Mouse (Mus musculus) forebrain, embryonic 11.5 days (tissue): Measurements from ENCODE around the gene Ceacam2. TPM values are rescaled to one million over a fixed set of nuclear protein-coding genes. Genes with fewer than 3 reads are reported as not detected.
"Not testable (repeated sequence)": the region's sequence is repeated elsewhere in the genome, so short reads cannot be mapped to it uniquely, and the experiment has no call there.

Experiments used
- ATAC-seq: fragments of 200-750 bp; cut with Nextera tagmentation; replicated peaks from 2 replicates; pipeline ENCODE4 v1.8.0; 2017; ENCODE audit warnings: moderate TSS enrichment; ENCODE audit not compliant: low FRiP score
- DNase-seq: peaks from one replicate; pipeline ENCODE4 v3.0.0-alpha.2; 2017; ENCODE audit warnings: low spot score
- H3K27ac ChIP-seq: fragments of 300-500 bp; sonication (generic); 2 replicates; pipeline ENCODE4 v1.5.1; 2014; ENCODE audit warnings: low read depth, low read length
- H3K27me3 ChIP-seq: fragments of 300-500 bp; sonication (generic); 2 replicates; pipeline ENCODE4 v1.6.1; 2014; ENCODE audit warnings: mild to moderate bottlenecking, low read length, mixed read lengths; ENCODE audit not compliant: control insufficient read depth, insufficient read depth
- H3K36me3 ChIP-seq: fragments of 300-500 bp; sonication (generic); 2 replicates; pipeline ENCODE4 v1.6.1; 2014; ENCODE audit warnings: mild to moderate bottlenecking, low read length, moderate library complexity, mixed read lengths; ENCODE audit not compliant: control insufficient read depth, insufficient read depth
- H3K4me1 ChIP-seq: fragments of 300-500 bp; sonication (generic); replicated peaks from 2 replicates; pipeline ENCODE4 v1.6.1; 2014; ENCODE audit warnings: low read length, mixed read lengths; ENCODE audit not compliant: control insufficient read depth, insufficient read depth
- H3K4me2 ChIP-seq: fragments of 300-500 bp; sonication (generic); 2 replicates; pipeline ENCODE4 v1.6.1; 2014; ENCODE audit warnings: low read depth, mild to moderate bottlenecking, low read length, moderate library complexity, mixed read lengths; ENCODE audit not compliant: severe bottlenecking
- H3K4me3 ChIP-seq: fragments of 300-500 bp; sonication (generic); 2 replicates; pipeline ENCODE4 v1.5.1; 2014; ENCODE audit warnings: low read depth, low read length
- H3K9ac ChIP-seq: fragments of 300-500 bp; sonication (generic); 2 replicates; pipeline ENCODE4 v1.6.1; 2014; ENCODE audit warnings: low read length
- H3K9me3 ChIP-seq: fragments of 300-500 bp; sonication (generic); 2 replicates; pipeline ENCODE4 v1.6.1; 2016; ENCODE audit warnings: low read length, mixed read lengths; ENCODE audit not compliant: control insufficient read depth
- WGBS: fragments of 180-500 bp; shearing (Covaris S2); extraction: QIAGEN DNeasy Blood & Tissue Kit; methylation state at CpG from one replicate; pipeline ENCODE4 v1.1.7; 2014; 5-methylcytosine and 5-hydroxymethylcytosine counted together
- polyA plus RNA-seq: library from polyadenylated mRNA; unstranded; fragments of >200 nt; fragmentation: Nextera tagmentation; extraction: Ambion mirVana; gene quantifications from 2 replicates; pipeline ENCODE4 v1.2.1, GENCODE M21; 2014

Gene Ceacam2
- polyA plus RNA-seq, 1 experiment from 2014 or later, result not detected

DNA sequence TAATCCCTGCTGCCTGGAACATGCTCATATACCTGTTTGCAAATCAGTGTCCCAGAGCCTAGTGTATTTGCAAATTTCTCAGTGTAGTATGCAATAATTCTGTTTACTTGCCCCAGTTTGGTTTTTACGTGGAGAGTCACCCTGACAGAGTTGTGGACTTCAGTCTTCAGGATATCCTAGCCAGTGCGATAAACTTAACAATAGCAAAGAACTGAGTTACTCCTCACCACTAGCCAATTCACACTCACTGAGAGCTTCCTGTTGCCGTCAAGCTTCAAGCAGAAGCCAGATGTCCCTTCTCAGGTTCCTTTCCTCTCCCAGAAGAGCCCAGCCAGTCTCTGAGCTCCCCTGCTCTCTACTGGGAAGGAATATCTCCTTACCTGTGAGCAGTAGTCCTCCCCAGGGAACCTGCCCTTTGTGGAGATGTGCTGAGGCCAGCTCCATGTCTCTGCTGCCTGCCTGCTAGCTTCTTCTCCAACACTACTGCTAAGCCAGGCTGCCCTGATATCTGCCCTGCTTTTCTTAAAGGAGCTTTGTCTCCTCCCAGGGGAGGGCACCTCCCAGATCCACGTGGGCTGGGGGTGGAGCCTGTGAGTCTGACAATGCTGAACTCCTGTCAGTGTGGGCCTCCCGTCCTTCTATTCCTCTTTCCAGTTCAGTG lies 62.4 kb downstream of the Ceacam2 start, which contains the start of gene Ceacam1:
TSS of gene Ceacam1 (minus strand) at position 513 of the 661 bp plus-strand sequence.
- not testable (repeated sequence) for DNase-seq, H3K4me1 ChIP-seq, H3K4me3 ChIP-seq, H3K36me3 ChIP-seq, H3K27me3 ChIP-seq, H3K9ac ChIP-seq, H3K27ac ChIP-seq, H3K9me3 ChIP-seq, ATAC-seq, H3K4me2 ChIP-seq
- WGBS, result 46% methylated on average over 5 of the region's 5 CpGs

DNA sequence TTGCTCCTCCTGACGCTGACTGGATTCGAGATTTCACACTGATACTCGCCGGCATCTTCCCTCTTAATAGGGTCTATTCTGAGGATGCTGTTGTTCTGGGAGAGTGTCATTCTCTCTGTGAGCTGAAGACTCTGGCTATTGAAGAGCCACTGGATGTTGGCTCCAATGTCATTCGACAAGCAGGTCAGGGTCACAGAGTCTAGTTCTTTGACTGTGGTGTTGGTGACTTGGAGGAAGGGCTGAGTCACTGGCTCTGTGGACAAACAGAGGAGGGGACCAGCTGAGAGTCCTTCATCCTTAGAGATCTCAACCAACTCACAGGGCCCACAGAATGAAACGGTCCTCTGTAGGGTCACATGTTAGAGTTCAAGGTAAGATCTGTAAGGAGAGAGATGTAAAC lies 67.8 kb downstream of the Ceacam2 start:
- not testable (repeated sequence) for H3K27me3 ChIP-seq, ATAC-seq, H3K9ac ChIP-seq, H3K4me2 ChIP-seq, H3K36me3 ChIP-seq, H3K9me3 ChIP-seq, H3K4me3 ChIP-seq, H3K27ac ChIP-seq, DNase-seq, H3K4me1 ChIP-seq
- WGBS, result 83% methylated on average over 6 of the region's 6 CpGs

Other genes with a start within 250 kb of the Ceacam2 start
- 298 and 321 TPM in 2 replicates for gene Pafah1b3, start 241.9 kb downstream of the Ceacam2 start, polyA plus RNA-seq
- 1.1 and 1.7 TPM in 2 replicates for gene Prr19, start 238.4 kb downstream of the Ceacam2 start, polyA plus RNA-seq
- gene Tmem145, start 233.8 kb downstream of the Ceacam2 start, polyA plus RNA-seq, result 6.7 and 7.7 TPM in 2 replicates
- 13.8 and 14.6 TPM in 2 replicates for gene Megf8, start 222.7 kb downstream of the Ceacam2 start, polyA plus RNA-seq
- 0.28 TPM in 1 of 2 replicates, not detected in the other for gene Cnfn, start 170.1 kb downstream of the Ceacam2 start, polyA plus RNA-seq
- 3.0 and 3.8 TPM in 2 replicates for gene Lipe, start 141.1 kb downstream of the Ceacam2 start, polyA plus RNA-seq
- 0.69 TPM in 1 of 2 replicates, not detected in the other for gene Cxcl17, start 127.0 kb downstream of the Ceacam2 start, polyA plus RNA-seq
- gene Ceacam1, start 62.3 kb downstream of the Ceacam2 start, polyA plus RNA-seq, result 0.51 and 0.81 TPM in 2 replicates
- not detected in 2 replicates for gene Erich4, start 76.0 kb upstream of the Ceacam2 start, polyA plus RNA-seq
- 22.2 and 23.4 TPM in 2 replicates for gene Dmac2, start 79.6 kb upstream of the Ceacam2 start, polyA plus RNA-seq
- gene B3gnt8, start 86.8 kb upstream of the Ceacam2 start, polyA plus RNA-seq, result 0.29 and 0.99 TPM in 2 replicates
- gene Bckdha, start 119.1 kb upstream of the Ceacam2 start, polyA plus RNA-seq, result 30.5 and 38.0 TPM in 2 replicates
- gene Exosc5, start 119.3 kb upstream of the Ceacam2 start, polyA plus RNA-seq, result 52.2 and 56.4 TPM in 2 replicates
- 2.7 and 3.2 TPM in 2 replicates for gene Tmem91, start 135.3 kb upstream of the Ceacam2 start, polyA plus RNA-seq
- 30.4 and 35.1 TPM in 2 replicates for gene B9d2, start 140.9 kb upstream of the Ceacam2 start, polyA plus RNA-seq
- gene Tgfb1, start 147.1 kb upstream of the Ceacam2 start, polyA plus RNA-seq, result 1.1 and 1.6 TPM in 2 replicates
- 37.8 and 41.2 TPM in 2 replicates for gene Ccdc97, start 179.2 kb upstream of the Ceacam2 start, polyA plus RNA-seq
- 83.8 and 87.5 TPM in 2 replicates for gene Hnrnpul1, start 214.9 kb upstream of the Ceacam2 start, polyA plus RNA-seq
- 36.2 and 37.2 TPM in 2 replicates for gene Axl, start 248.8 kb upstream of the Ceacam2 start, polyA plus RNA-seq